Mouse (Mus musculus) liver, embryonic 12.5 days (tissue): ENCODE measurements at regions not wholly inside any gene's neighbourhood (a gene's known extent, or its start where the extent isn't known, plus 50 kb on each side); places are given as distances from the start of the nearest gene placed in this dataset.

Experiments used
- ATAC-seq: fragments of 200-750 bp; cut with Nextera tagmentation; 2 replicates; pipeline ENCODE4 v1.8.0; 2017; ENCODE audit warnings: moderate number of reproducible peaks, mild to moderate bottlenecking, moderate library complexity
- H3K27ac ChIP-seq: fragments of 300-500 bp; sonication (generic); 2 replicates; pipeline ENCODE4 v1.5.1; 2016; ENCODE audit warnings: mild to moderate bottlenecking
- H3K27me3 ChIP-seq: fragments of 300-500 bp; sonication (generic); replicated peaks from 2 replicates; pipeline ENCODE4 v1.6.1; 2016; ENCODE audit warnings: mild to moderate bottlenecking, moderate library complexity
- H3K36me3 ChIP-seq: fragments of 300-500 bp; sonication (generic); 2 replicates; pipeline ENCODE4 v1.6.1; 2016; ENCODE audit warnings: mild to moderate bottlenecking, moderate library complexity
- H3K4me1 ChIP-seq: fragments of 300-500 bp; sonication (generic); 2 replicates; pipeline ENCODE4 v1.6.1; 2016
- H3K4me2 ChIP-seq: fragments of 300-500 bp; sonication (generic); 2 replicates; pipeline ENCODE4 v1.6.1; 2016; ENCODE audit warnings: mild to moderate bottlenecking, moderate library complexity
- H3K4me3 ChIP-seq: fragments of 300-500 bp; sonication (generic); 2 replicates; pipeline ENCODE4 v1.5.1; 2016; ENCODE audit warnings: mild to moderate bottlenecking, moderate library complexity
- H3K9ac ChIP-seq: fragments of 300-500 bp; sonication (generic); 2 replicates; pipeline ENCODE4 v1.6.1; 2016; ENCODE audit warnings: mild to moderate bottlenecking, moderate library complexity
- H3K9me3 ChIP-seq: fragments of 300-500 bp; sonication (generic); replicated peaks from 2 replicates; pipeline ENCODE4 v1.6.1; 2016; ENCODE audit warnings: mild to moderate bottlenecking, moderate library complexity
- WGBS: fragments of 180-500 bp; shearing (Covaris S2); methylation state at CpG from one replicate; pipeline ENCODE4 v1.1.7; 2016; ENCODE audit not compliant: insufficient replicate concordance; 5-methylcytosine and 5-hydroxymethylcytosine counted together

DNA sequence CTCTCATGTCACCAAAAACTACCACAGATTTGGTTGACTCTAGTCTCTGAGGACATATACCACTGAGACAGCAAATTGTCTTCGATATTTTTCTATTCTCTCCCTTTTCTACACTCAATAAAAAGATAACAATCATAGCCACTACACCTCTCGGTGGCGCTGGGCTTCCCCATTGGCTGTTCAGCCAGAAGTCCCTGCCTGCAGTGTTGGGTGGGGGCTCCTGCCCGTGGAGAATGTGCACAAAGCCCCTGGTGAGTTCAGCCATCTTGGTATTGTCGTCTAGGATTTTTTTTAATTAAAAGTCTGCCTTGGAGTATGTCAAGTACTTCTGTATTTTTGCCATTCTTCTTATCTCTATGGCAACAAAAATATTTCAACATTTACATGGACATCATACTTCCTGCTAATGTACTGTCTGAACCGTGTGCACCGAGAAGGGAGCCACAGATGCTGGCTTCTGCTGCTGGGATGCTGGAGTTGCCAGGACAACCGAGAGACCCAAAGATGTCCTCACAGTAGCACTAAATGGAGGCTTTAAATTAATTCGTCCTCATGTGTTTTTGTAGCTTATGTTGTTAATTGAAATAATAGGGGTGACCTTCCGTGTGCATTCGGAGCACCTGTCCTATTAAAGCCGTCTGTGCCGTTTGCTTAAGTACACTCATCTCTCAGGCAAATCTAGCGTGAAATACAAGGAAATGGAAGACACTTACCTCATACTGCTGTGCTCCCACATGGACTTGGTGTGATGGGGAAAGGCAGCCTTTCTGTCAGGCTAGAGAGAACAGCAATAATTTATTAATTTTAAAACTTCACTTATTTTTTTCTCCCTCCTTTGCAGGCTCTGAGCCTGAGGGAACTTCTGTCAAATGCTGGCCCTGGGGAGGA lies 199.7 kb upstream of the A230072I06Rik start:
- no peak overlapping the region for H3K4me2 ChIP-seq
- no peak overlapping the region for H3K27ac ChIP-seq
- H3K4me3 ChIP-seq, result no peak overlapping the region
- no peaks in the 10 kb centered on the region for H3K27me3 ChIP-seq
- H3K9ac ChIP-seq, result no peak overlapping the region
- no peaks in the 10 kb centered on the region for H3K9me3 ChIP-seq
- no peaks in the 10 kb centered on the region for H3K36me3 ChIP-seq
- ATAC-seq, result no peak
- no peaks in the 10 kb centered on the region for H3K4me1 ChIP-seq
- 65% methylated on average over 14 of the region's 14 CpGs for WGBS

DNA sequence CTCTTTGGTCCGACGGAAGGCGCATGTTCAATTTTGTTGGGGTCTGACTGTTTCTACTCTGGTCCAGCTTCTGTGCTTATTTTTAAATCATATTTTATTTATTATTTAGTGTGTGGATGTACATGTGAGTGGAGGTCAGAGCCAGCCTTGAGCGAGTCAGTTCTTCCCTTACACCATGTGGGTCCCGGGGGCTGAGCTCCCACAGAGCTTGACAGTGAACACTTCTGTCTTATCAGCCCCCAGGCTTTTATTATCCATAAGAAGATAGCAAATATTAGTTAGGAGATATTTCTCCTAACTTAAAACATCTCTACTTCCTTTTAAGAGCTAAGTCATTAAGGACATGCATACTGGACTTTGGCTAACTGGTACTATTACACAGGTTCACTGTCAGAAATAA lies 197.1 kb upstream of the A230072I06Rik start:
- ATAC-seq, result no peak
- H3K4me2 ChIP-seq, result no peak overlapping the region
- H3K27me3 ChIP-seq, result no peaks in the 10 kb centered on the region
- no peaks in the 10 kb centered on the region for H3K9me3 ChIP-seq
- no peaks in the 10 kb centered on the region for H3K4me1 ChIP-seq
- no peak overlapping the region for H3K9ac ChIP-seq
- no peak overlapping the region for H3K27ac ChIP-seq
- 83% methylated on average over 5 of the region's 5 CpGs for WGBS
- H3K4me3 ChIP-seq, result no peak overlapping the region
- no peaks in the 10 kb centered on the region for H3K36me3 ChIP-seq

DNA sequence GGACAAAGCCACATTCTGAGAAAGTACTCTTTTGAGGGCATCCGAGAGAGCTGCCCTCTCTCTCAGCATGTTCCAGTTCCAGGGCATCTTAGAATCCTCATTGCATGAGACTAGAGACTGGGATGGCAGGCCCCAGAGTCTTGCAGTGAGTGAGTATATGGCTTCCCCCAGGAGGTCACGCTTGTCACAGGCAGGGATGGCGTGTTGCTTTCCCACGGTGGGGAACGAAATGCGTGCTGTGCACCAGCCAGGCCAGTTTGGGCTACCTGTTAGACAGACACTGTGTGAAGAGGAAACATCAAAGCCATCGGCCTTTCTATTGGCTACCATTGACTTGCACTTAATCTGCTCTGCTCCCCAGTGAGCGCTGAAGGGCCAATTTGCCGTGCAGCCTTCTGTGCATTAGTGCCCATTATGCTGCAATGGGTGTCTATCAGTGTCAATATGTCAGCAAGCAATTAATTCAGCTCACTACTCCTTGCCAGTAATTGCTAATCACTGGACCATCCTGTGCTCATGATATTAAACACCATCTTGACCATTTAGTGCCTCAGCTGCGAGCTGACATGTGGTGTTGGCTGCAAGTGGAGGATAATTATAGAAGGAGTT lies 191.3 kb upstream of the A230072I06Rik start:
- WGBS, result 71% methylated on average over 10 of the region's 10 CpGs
- Histone ChIP-seq H3K9me3 (no peaks in the 10 kb centered on the region), H3K27ac (no peak overlapping the region), H3K4me2 (no peak overlapping the region), H3K27me3 (0 out of 2 replicates have a peak, but pooled peaks cover 3% of the 10 kb centered on the region), H3K4me3 (no peak overlapping the region), H3K36me3 (no peaks in the 10 kb centered on the region), H3K9ac (no peak overlapping the region), H3K4me1 (no peaks in the 10 kb centered on the region)
- ATAC-seq, result no peak

DNA sequence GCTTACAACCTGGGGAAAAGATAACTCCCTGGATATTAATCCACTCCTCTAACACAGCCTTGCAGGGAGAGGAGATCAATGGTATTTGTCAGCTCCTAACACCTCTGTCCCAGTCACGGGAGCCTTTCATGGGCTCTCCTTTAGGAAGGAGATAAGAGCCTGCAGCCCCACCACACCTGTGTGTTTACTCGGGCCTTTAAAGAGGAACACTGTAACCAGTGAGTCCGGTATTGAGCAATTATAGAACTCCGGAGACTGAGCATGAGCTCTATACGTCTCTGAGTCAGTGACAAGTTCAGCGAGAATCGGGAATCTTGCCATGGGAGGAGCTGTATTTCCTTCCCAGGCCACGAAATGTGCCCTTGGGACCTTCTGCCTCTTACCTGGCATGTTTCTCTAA lies 178.5 kb upstream of the A230072I06Rik start:
- H3K4me3 ChIP-seq, result no peak overlapping the region
- H3K9ac ChIP-seq, result no peak overlapping the region
- H3K36me3 ChIP-seq, result no peaks in the 10 kb centered on the region
- H3K27ac ChIP-seq, result no peak overlapping the region
- H3K27me3 ChIP-seq, result no peaks in the 10 kb centered on the region
- no peaks in the 10 kb centered on the region for H3K4me1 ChIP-seq
- H3K4me2 ChIP-seq, result no peak overlapping the region
- no peak for ATAC-seq
- no peaks in the 10 kb centered on the region for H3K9me3 ChIP-seq
- WGBS, result 49% methylated on average over 8 of the region's 8 CpGs

DNA sequence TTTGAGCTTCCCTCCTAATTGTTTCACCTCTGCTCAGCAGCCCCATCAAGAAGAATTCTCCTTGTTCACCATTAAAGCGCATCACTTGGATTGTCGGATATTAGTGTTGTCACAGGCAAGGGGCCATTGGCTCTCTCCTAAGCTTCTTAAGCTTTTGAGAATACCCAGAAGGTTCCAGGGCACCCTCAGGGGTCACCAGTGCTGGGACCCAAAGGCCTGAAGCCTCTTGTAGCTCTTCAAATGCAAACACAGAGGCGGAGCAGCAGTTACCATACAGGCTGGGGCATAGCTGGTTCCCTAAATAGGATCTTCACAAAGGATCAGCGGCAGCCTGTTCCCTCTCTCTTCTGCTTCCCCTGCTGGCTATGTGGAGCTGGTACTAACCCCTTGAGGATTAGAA lies 175.3 kb upstream of the A230072I06Rik start:
- no peak overlapping the region for H3K27ac ChIP-seq
- H3K27me3 ChIP-seq, result no peaks in the 10 kb centered on the region
- H3K4me1 ChIP-seq, result no peaks in the 10 kb centered on the region
- WGBS, result 68% methylated on average over 4 of the region's 4 CpGs
- H3K9me3 ChIP-seq, result no peaks in the 10 kb centered on the region
- H3K4me3 ChIP-seq, result no peak overlapping the region
- H3K36me3 ChIP-seq, result no peaks in the 10 kb centered on the region
- H3K4me2 ChIP-seq, result no peak overlapping the region
- no peak overlapping the region for H3K9ac ChIP-seq
- no peak for ATAC-seq

DNA sequence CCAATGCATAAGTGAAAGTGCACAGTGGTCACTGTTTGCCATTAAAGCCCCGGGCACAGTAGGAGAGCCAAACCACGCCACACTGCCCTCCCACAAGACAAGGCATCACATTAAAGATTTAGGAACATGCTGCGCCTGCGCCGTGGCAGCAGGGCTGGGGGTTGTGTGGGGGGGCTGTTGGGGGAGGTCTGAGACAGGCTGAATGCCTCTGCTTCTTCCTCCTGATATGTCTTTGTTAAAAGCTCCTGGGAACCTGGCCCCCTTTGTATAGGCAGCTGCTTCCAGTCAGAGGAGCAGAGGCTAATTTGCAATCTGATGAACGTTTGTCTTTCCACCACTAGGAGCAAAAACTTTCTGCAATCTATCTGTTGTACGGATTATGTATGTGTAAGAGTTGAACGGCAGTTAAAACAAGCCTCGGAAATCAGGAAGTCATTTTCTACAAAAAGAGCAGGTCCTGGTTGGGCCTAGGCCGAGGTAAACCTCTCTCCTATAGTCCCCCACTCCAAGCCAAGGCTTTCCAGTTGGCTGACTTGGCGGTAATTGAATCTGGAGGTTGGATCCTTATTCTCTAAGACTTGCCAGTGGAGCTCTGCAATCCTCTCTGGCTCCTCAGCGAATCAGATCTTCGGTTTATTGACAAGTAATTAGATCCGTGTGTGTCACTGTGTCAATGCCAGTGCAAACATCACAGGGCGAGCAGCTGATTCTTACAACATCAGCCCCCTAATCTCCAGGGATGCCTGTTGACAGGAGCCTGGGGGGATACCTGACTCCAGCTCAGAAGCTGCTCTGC lies 173.3 kb upstream of the A230072I06Rik start:
- H3K4me3 ChIP-seq, result no peak overlapping the region
- H3K4me2 ChIP-seq, result no peak overlapping the region
- no peaks in the 10 kb centered on the region; the same call in 1 of the 2 replicates for H3K27me3 ChIP-seq
- H3K9ac ChIP-seq, result no peak overlapping the region
- WGBS, result 58% methylated on average over 15 of the region's 15 CpGs
- no peaks in the 10 kb centered on the region for H3K36me3 ChIP-seq
- no peaks in the 10 kb centered on the region for H3K9me3 ChIP-seq
- no peaks in the 10 kb centered on the region for H3K4me1 ChIP-seq
- ATAC-seq, result no peak
- H3K27ac ChIP-seq, result no peak overlapping the region

DNA sequence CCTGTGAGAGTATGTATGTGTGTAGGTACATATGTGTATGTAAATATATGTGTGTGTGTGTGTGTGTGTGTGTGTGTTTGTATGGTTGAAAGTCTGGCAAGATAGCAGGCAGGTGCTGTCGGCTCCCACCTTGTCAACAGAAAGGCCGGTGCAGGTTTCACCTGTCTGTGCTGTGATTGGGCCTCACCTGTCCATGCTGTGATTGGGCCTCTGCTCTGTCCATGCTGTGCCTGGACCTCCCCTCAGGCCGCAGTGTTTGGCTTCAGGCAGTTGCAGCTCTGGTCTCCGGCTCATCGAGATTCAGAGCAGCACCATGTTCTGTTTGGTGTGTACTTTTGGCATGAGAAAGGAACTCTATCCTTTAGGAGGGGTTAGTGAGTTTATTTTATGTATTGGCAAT lies 170.0 kb upstream of the A230072I06Rik start:
- no peak overlapping the region for H3K4me2 ChIP-seq
- H3K4me3 ChIP-seq, result no peak overlapping the region
- H3K27me3 ChIP-seq, result no peaks in the 10 kb centered on the region; the same call in 1 of the 2 replicates
- H3K4me1 ChIP-seq, result no peaks in the 10 kb centered on the region
- H3K27ac ChIP-seq, result no peak overlapping the region
- no peaks in the 10 kb centered on the region for H3K36me3 ChIP-seq
- H3K9ac ChIP-seq, result no peak overlapping the region
- ATAC-seq, result no peak
- WGBS, result 50% methylated on average over 5 of the region's 5 CpGs
- no peaks in the 10 kb centered on the region for H3K9me3 ChIP-seq

DNA sequence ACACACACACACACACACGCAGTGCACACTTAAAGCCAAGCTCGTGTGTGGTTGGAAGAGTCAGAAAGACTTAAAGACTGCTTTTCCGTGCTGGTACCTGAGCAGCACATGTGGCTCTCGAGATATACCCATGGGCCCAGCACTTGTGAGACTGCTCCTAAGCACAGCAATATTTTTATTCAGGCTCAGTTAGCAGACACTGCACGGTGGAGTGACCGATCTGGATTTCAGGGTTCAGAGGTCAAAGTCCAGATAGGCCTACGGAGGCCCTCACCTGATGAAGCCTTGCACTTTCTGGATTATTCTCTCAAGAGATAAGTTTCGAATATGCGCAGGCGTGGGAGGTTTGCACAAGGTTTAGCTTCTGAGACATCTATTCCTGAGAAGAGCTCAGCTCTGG lies 167.0 kb upstream of the A230072I06Rik start:
- Histone ChIP-seq H3K27me3 (no peaks in the 10 kb centered on the region; the same call in 1 of the 2 replicates), H3K36me3 (no peaks in the 10 kb centered on the region), H3K9me3 (no peaks in the 10 kb centered on the region), H3K4me1 (no peaks in the 10 kb centered on the region), H3K27ac (no peak overlapping the region), H3K4me2 (no peak overlapping the region), H3K4me3 (no peak overlapping the region), H3K9ac (no peak overlapping the region)
- WGBS, result 64% methylated on average over 10 of the region's 10 CpGs
- ATAC-seq, result no peak

DNA sequence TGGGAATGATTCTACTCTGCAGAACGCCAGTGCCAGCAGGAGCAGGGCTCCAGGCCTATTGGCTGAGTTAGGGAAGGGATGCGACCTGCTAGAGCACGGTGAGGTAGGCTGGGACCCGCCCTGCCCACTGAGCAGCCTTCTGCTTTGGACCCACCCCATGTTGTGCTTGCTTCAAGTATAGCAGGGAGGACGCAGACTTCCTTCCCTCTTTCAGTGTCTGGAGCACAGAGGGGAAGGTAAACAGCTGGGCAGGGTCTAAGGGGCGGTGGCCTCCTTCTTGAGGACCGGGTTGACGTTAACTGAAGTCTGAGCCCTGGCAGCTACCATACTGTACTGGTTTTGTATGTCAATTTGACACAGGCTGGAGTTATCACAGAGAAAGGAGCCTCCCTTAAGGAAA lies 165.6 kb upstream of the A230072I06Rik start:
- Histone ChIP-seq H3K9ac (no peak overlapping the region), H3K9me3 (no peaks in the 10 kb centered on the region), H3K27ac (no peak overlapping the region), H3K27me3 (no peaks in the 10 kb centered on the region; the same call in 1 of the 2 replicates), H3K4me1 (no peaks in the 10 kb centered on the region), H3K4me3 (no peak overlapping the region), H3K4me2 (no peak overlapping the region), H3K36me3 (no peaks in the 10 kb centered on the region)
- ATAC-seq, result no peak
- 25% methylated on average over 8 of the region's 8 CpGs for WGBS

DNA sequence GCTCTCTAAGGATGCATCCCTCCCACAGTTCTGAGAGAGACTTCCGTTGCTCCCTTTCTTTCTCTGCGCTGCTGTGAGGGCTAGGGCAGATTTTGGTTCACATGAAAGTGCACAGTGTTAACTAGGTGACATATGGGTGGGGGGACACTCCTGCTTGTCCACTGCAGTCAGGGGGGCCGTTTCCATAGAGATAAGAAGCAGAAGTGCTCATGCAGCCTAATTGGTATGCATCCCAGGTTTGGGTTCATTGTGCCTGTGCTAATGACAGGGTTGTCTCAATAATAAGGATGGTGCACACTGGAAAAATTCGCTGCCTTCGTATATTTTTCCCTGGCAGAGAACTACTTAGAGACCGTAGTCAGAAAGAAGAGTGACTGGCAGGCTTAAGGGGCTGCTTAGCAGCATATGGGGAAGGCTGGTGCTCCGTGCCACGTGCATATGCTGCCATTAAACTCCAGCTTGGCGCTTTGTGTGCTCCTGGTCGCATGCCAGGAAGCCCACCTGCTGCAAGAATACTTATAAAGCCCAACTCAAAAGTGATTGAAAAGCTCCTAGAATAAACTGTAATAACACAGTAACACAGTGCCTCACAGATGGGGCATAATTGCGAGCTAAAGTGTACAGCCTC lies 152.1 kb upstream of the A230072I06Rik start:
- no peak overlapping the region for H3K4me3 ChIP-seq
- H3K9ac ChIP-seq, result no peak overlapping the region
- H3K27me3 ChIP-seq, result peaks cover 13% of the 10 kb centered on the region; the same call in 1 of the 2 replicates
- no peak overlapping the region for H3K27ac ChIP-seq
- H3K4me1 ChIP-seq, result no peaks in the 10 kb centered on the region
- H3K36me3 ChIP-seq, result no peaks in the 10 kb centered on the region
- ATAC-seq, result no peak
- H3K9me3 ChIP-seq, result no peaks in the 10 kb centered on the region
- H3K4me2 ChIP-seq, result no peak overlapping the region
- 56% methylated on average over 11 of the region's 11 CpGs for WGBS

DNA sequence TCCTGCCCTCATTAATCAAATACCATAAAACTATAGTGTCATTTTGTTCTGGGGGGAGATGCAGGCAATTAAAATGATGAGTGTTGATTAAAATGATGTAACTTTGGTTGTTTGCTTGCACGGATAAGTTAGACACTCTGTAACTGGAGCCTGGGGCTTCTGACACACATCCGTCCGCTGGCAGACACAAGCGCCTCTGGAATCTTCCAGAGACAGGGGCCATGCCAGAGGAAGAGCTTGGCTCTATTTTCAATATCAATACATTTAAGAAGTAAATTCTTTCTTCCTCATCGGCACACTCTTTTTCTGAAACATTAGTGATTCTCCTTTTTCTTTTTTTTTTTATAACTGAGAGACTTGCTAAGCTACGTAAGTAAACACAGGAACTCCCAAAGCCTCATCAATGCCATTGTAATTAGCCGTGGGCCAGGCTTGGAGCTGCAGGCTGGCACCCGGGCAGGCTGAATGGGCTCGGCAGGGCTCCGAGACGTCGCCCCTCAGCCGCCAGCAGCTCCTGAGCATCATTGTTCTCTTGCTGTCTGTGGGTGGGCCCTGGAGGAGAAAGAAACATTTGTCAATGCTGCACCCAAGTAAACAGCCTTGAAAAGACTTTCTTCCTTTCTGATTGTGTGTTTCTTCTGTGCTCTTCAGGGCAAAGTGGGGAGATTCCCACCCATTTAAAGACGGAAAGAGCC lies 151.4 kb upstream of the A230072I06Rik start:
- no peak for ATAC-seq
- Histone ChIP-seq H3K9me3 (no peaks in the 10 kb centered on the region), H3K36me3 (no peaks in the 10 kb centered on the region), H3K4me2 (no peak overlapping the region), H3K27me3 (peaks cover 20% of the 10 kb centered on the region; the same call in 1 of the 2 replicates), H3K9ac (no peak overlapping the region), H3K4me3 (no peak overlapping the region), H3K4me1 (no peaks in the 10 kb centered on the region), H3K27ac (no peak overlapping the region)
- WGBS, result 47% methylated on average over 14 of the region's 14 CpGs
